Mouse (Mus musculus) CD4-positive, CD25-positive, alpha-beta regulatory T cell, adult 2 months (primary cell): ENCODE results near the gene Tpd52l1.
"Not testable (repeated sequence)": the region's sequence is repeated elsewhere in the genome, so short reads cannot be mapped to it uniquely, and the experiment has no call there.

Source experiments
- DNase-seq: peaks from one replicate; pipeline ENCODE4 v3.0.0-alpha.2; 2012; ENCODE audit warnings: low read depth, low spot score

Tpd52l1 gene

GRCm38 (mm10) chr10:31445291-31446124 lies at the start of gene Tpd52l1:
Gene Tpd52l1, minus strand, starts transcription at chr10:31445958.
- peak; percentile 46 for DNase-seq

- DNase-seq = no peak
Observed at GRCm38 (mm10) chr10:31494296-31494695, 48.5 kb upstream of the Tpd52l1 start.

GRCm38 (mm10) chr10:31467043-31467898 lies 21.5 kb upstream of the Tpd52l1 start:
- no peak for DNase-seq

- DNase-seq = no peak
Observed at GRCm38 (mm10) chr10:31465840-31466541, 20.2 kb upstream of the Tpd52l1 start.

GRCm38 (mm10) chr10:31465424-31465823 lies 19.7 kb upstream of the Tpd52l1 start:
- no peak for DNase-seq

GRCm38 (mm10) chr10:31463044-31463443 lies 17.3 kb upstream of the Tpd52l1 start:
- DNase-seq = no peak

- DNase-seq = no peak
Observed at GRCm38 (mm10) chr10:31456806-31457205, 11.0 kb upstream of the Tpd52l1 start.

GRCm38 (mm10) chr10:31447083-31447482 lies 1.3 kb upstream of the Tpd52l1 start:
- DNase-seq = no peak

- DNase-seq = no peak
Observed at GRCm38 (mm10) chr10:31444206-31444605, 1.6 kb downstream of the Tpd52l1 start.

GRCm38 (mm10) chr10:31441491-31441890 lies 4.3 kb downstream of the Tpd52l1 start:
- DNase-seq = no peak

- DNase-seq = no peak
Observed at GRCm38 (mm10) chr10:31436047-31436446, 9.7 kb downstream of the Tpd52l1 start.

GRCm38 (mm10) chr10:31417956-31418355 lies 27.8 kb downstream of the Tpd52l1 start:
- no peak for DNase-seq

- DNase-seq = no peak
Observed at GRCm38 (mm10) chr10:31392990-31393389, 52.8 kb downstream of the Tpd52l1 start.

GRCm38 (mm10) chr10:31390777-31391395 lies 54.9 kb downstream of the Tpd52l1 start:
- no peak for DNase-seq

GRCm38 (mm10) chr10:31388566-31388965 lies 57.2 kb downstream of the Tpd52l1 start:
- not testable (repeated sequence) for DNase-seq

- not testable (repeated sequence) for DNase-seq
Observed at GRCm38 (mm10) chr10:31370200-31370599, 75.6 kb downstream of the Tpd52l1 start.

GRCm38 (mm10) chr10:31359749-31360148 lies 86.0 kb downstream of the Tpd52l1 start:
- no peak for DNase-seq

GRCm38 (mm10) chr10:31354886-31355461 lies 90.8 kb downstream of the Tpd52l1 start:
- DNase-seq = no peak

- DNase-seq = no peak
Observed at GRCm38 (mm10) chr10:31354141-31354540, 91.6 kb downstream of the Tpd52l1 start.

- no peak for DNase-seq
Observed at GRCm38 (mm10) chr10:31352845-31353427, 92.8 kb downstream of the Tpd52l1 start.

- DNase-seq = no peak
Observed at GRCm38 (mm10) chr10:31351056-31351455, 94.7 kb downstream of the Tpd52l1 start.
